Mouse (Mus musculus): ENCODE data around the gene Abcg3.
"Not testable (repeated sequence)": the region's sequence is repeated elsewhere in the genome, so short reads cannot be mapped to it uniquely, and the experiment has no call there.

The Abcg3 gene

DNA sequence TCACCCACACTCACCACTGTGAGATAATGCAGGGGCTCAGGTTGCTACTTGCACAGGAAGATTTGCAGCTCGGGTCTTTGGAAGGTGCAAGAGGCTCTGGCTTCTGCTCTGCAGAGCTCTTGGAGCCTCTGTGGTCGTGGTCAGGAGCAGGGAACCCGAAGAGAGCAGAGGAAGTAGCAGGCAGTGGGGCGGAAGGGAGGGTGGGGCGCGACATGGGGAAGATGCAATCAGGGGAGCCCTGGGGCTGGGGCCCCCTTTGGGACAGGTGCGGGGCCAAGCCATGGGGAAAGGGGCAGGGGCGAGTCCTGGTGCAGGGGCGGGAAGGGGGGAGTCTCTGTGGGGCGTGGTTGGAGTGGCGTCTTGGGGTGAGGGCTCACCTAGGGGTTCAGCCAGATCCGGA, at the start of gene Abcg3:
Abcg3 (minus strand) TSS at position 184 of the 400 bp plus-strand sequence.
- no peak for DNase-seq (ENCODE audit: low spot score)

DNA sequence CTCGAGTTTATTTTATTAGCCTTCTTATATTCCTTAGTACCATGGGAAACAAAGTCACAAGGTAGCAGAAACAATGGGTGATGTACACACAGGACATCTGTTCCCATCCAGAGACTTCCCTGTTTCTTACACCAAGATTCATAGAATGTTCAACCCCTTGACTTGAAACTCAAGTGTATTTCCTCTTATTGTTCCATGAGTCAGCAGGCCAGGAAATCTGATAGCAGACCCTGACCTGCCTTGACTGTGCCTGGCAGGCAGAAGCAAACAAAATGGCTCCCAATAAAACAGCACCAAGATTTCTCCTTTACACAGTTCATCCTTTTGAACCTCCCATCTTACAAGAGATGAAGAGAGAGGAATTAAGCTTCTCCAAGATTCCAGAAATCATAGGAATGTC, 30.0 kb upstream of the Abcg3 start:
- no peak for DNase-seq (ENCODE audit: low spot score)

GRCm38 (mm10) chr5:105011570-105011969, 29.1 kb upstream of the Abcg3 start:
- DNase-seq (ENCODE audit: low spot score), result no peak

- DNase-seq (ENCODE audit: low spot score), result no peak
Observed at GRCm38 (mm10) chr5:105010376-105010775, 27.9 kb upstream of the Abcg3 start.

DNA sequence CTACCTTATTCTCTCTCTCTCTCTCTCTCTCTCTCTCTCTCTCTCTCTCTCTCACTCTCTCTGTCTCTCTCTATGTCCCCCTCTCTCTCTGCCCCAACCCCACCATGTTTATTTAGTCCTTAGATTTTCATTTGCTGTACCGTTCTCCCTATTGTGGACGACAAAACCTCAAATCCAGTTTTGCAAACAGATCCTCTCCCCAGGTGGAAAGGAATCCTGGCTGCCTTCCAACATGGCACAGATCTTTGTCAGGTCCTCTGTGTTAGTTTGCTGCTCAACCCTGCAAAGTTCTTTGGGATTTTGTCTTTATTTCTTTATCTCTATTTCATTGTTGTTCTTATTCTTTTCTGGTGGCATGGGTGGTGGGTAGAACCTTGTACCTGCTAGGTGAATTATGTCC, 6.9 kb upstream of the Abcg3 start:
- DNase-seq (ENCODE audit: low spot score), result no peak

- no peak for DNase-seq (ENCODE audit: low spot score)
Observed at GRCm38 (mm10) chr5:104988000-104988399, 5.5 kb upstream of the Abcg3 start.

GRCm38 (mm10) chr5:104986706-104987105, 4.2 kb upstream of the Abcg3 start:
- no peak for DNase-seq (ENCODE audit: low spot score)

- no peak for DNase-seq (ENCODE audit: low spot score)
Observed at GRCm38 (mm10) chr5:104979040-104979513, 3.4 kb downstream of the Abcg3 start.

DNA sequence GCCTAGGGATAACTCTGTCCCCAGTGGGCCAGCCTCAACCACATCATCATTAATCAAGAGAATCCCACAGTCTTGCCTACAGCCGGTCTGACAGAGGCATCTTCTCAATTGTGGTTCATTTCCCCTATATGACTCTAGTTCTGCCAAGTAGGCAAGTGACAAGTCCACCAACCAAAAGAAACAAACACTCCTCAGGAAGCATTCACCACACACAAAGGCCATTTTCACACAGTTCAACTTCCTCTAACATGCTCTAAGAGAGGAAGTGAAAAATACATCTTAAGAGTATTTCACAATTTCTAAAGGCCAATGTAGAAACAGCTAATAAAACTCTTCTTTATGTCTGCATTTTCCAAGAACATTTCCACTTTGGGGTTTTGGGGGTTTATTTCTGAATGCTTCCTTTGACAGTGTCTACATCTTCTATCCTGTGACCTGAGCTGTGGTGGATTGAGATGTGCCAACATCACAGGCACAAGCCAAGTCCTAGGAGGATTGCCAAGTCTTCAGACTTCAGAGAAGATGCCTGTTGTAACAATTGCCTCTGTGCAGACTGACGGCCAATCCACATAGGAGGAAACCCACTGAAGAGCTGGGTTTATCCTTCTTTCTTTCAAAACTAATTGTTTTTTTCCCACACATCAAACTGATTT, 24.3 kb downstream of the Abcg3 start:
- no peak for DNase-seq (ENCODE audit: low spot score)

DNA sequence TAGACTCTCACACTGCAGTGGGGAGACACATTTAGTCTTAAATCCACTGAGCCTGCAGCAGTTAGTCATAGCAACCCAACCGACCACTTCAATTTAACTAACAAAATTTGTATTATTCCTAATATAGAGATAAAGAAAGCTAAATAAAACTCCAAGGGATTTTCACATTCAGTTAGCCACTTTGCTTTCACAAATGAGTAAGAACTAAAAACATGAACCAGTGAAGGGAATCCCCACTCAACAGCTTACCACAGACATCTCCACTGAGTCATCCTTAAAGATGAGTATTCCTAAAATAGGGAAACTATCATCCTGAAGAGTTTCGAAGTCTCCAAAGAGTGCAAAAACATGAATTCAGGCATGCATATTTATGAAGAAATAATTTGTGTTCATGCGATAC, 27.3 kb downstream of the Abcg3 start:
- no peak for DNase-seq (ENCODE audit: low spot score)

- no peak for DNase-seq (ENCODE audit: low spot score)
Observed at GRCm38 (mm10) chr5:104946951-104947350, 35.6 kb downstream of the Abcg3 start.

GRCm38 (mm10) chr5:104934148-104934547, 48.4 kb downstream of the Abcg3 start:
- no peak for DNase-seq (ENCODE audit: low spot score)

- DNase-seq (ENCODE audit: low spot score), result not testable (repeated sequence)
Observed at GRCm38 (mm10) chr5:104906556-104906955, 76.0 kb downstream of the Abcg3 start.
